Mouse (Mus musculus) megakaryocyte, embryonic 14.5 days (primary cell): ENCODE results near the gene Dctn3.
"Not testable (repeated sequence)": the region's sequence is repeated elsewhere in the genome, so short reads cannot be mapped to it uniquely, and the experiment has no call there.

Experiments
- FLI1 ChIP-seq: IDR thresholded peaks from 2 replicates; pipeline ENCODE4 v1.6.1; 2012; ENCODE audit warnings: low read length, inconsistent platforms, mixed read lengths
- GATA1 ChIP-seq: IDR thresholded peaks from 3 replicates; pipeline ENCODE4 v1.6.1; 2012; ENCODE audit warnings: mixed read lengths, low read length, inconsistent platforms, borderline replicate concordance

- TF ChIP-seq GATA1, FLI1: not testable (repeated sequence)
These were observed 24.5 kb downstream of the Dctn3 start for GRCm38 (mm10) chr4:41698421-41699016.
